Mouse (Mus musculus) spleen, postnatal 36 days (tissue): ENCODE measurements at regions not wholly inside any gene's neighbourhood (a gene's known extent, or its start where the extent isn't known, plus 50 kb on each side); places are given as distances from the start of the nearest gene placed in this dataset.
"Not testable (repeated sequence)": the region's sequence is repeated elsewhere in the genome, so short reads cannot be mapped to it uniquely, and the experiment has no call there.

Experiments
- DNase-seq, 2 experiments: peaks; one replicate each; pipeline ENCODE4 v3.0.0; 2022; ENCODE audit warnings: low spot score in 2 of 2, mixed read lengths in 1 of 2

DNA sequence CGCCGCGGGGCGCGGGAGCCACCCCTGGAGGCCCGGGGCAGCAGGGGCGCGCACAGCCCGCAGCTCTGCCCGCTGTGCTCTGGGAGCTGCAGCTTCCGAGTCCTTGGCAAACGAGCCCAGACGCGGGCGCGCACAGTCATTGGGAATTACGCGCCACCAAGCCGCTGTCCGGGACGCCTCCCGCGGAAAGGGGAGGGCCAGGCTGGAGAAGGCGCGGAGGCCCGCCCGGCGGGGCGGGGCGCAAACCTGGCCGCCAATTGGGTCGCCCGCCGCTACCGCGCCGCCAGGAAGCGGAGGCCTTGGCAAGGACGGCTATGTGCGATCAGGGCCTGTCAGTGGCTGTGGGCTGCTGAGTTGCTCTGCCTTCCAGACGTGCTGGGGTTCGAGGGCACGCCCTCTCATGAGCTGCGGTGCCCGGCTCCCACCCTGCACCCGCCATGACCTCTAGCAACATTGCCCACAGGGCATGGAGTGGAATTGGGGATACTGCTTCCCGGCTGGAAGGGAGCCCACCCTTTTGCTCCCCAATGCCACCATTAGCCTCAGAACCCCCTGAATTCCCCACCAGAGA is 739.1 kb upstream of the Ywhaq start:
- peak in 1 of 2 experiments; percentile 0 for DNase-seq

DNA sequence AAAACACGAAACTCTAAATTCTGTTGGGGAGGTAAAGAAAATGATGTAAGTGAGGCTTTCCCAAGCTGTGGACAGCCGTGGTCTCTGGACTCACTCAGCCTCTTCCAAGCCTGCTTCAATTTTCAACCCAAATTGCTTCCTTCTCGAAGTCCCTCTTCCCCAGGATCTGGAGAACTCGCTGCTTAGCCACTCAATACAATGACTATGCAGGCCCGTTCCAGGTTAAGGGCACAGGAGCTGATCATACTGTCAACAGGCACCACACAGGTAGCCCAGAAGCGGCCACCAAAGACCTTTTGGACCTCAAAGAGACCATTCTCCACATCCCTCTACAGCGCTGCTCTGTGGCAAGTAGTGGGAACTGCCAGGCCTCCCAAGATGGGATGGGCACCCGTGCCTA is 737.9 kb upstream of the Ywhaq start:
- not testable (repeated sequence) for DNase-seq
